Mouse (Mus musculus): ENCODE measurements around the gene Frat2. TPM values are rescaled to one million over a fixed set of nuclear protein-coding genes. Genes with fewer than 3 reads are reported as not detected.

Frat2 gene
- polyA plus RNA-seq, 2 experiments, result 3.4 to 5.2 TPM

GRCm38 (mm10) chr19:41800986-41801741 is 46.8 kb downstream of the Frat2 start:
- peaks cover 21 to 24% of the 10 kb centered on the region in 2 experiments for H3K4me1 ChIP-seq (replicated peaks; ENCODE audit: control insufficient read depth in 2 of 2, insufficient read depth in 2 of 2, low read length in 1 of 2)
- H3K27me3 ChIP-seq (ENCODE audit: control insufficient read depth, insufficient read depth, low read length), result no peaks in the 10 kb centered on the region
- no peaks in the 10 kb centered on the region; the same call in 1 of the 2 replicates for H3K36me3 ChIP-seq (replicated peaks; ENCODE audit: control insufficient read depth, insufficient read depth, low read depth)
- no peak for TF ChIP-seq CTCF (IDR thresholded peaks at IDR 0.05; ENCODE audit: low read depth)
- ATAC-seq (ENCODE audit: insufficient read depth) (peak; percentile 49; the same call in 1 of the 2 replicates), DNase-seq (ENCODE audit: low read depth in 3 of 3, low spot score in 3 of 3) (no peak)
- H3K4me3 ChIP-seq (ENCODE audit: insufficient read depth in 1 of 2, low read depth in 2 of 2, low read length in 2 of 2), result peak overlapping the region; percentile 84
- peak overlapping the region; percentile 82 for H3K27ac ChIP-seq
- H3K4me2 ChIP-seq (ENCODE audit: low read depth), result peak overlapping the region; percentile 90
- H3K9ac ChIP-seq (replicated peaks), result peak overlapping the region; percentile 99
- H3K9me3 ChIP-seq (ENCODE audit: control insufficient read depth, low read length), result peaks cover 5% of the 10 kb centered on the region; the same call in 1 of the 2 replicates
- WGBS (ENCODE audit: insufficient replicate concordance), result 3% methylated on average over 26 of the region's 26 CpGs

GRCm38 (mm10) chr19:41800451-41800850 is 47.5 kb downstream of the Frat2 start:
- H3K4me3 ChIP-seq (ENCODE audit: insufficient read depth in 1 of 2, low read depth in 2 of 2, low read length in 2 of 2), result peak overlapping the region; percentile 84
- no peak for ATAC-seq (ENCODE audit: insufficient read depth)

DNA sequence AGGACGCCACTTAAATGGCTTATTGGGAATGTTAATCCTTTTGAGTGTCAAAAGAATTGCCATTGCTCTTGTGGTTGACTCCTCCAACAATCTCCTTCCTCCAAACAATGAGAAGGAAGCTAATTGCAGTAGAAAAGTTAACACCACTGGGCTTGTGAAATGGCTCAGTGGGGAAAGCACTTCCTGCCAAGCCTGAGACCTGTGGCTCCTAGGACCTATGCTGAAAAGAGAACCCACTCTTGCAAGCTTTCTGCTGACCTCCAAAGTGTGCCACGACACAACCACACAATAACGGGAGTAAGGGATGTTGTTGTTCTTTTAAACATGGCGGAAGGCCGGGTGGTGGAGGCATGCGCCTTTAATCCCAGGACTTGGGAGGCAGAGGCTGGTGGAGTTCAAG is 50.4 kb downstream of the Frat2 start:
- Histone ChIP-seq H3K9me3 (ENCODE audit: control insufficient read depth, low read length) (no peaks in the 10 kb centered on the region), H3K4me1 (replicated peaks; ENCODE audit: control insufficient read depth in 2 of 2, insufficient read depth in 2 of 2, low read length in 1 of 2) (peaks cover 14 to 23% of the 10 kb centered on the region in 2 experiments), H3K4me2 (ENCODE audit: low read depth) (no peak overlapping the region), H3K9ac (replicated peaks) (no peak overlapping the region), H3K36me3 (replicated peaks; ENCODE audit: control insufficient read depth, insufficient read depth, low read depth) (no peaks in the 10 kb centered on the region; the same call in 1 of the 2 replicates), H3K4me3 (ENCODE audit: insufficient read depth in 1 of 2, low read depth in 2 of 2, low read length in 2 of 2) (no peak overlapping the region), H3K27ac (no peak overlapping the region), H3K27me3 (ENCODE audit: control insufficient read depth, insufficient read depth, low read length) (no peaks in the 10 kb centered on the region)
- no peak for DNase-seq (ENCODE audit: low read depth in 3 of 3, low spot score in 3 of 3)
- no peak for TF ChIP-seq CTCF (IDR thresholded peaks at IDR 0.05; ENCODE audit: low read depth)
- TF ChIP-seq EP300 (IDR thresholded peaks at IDR 0.05; ENCODE audit: low read depth), result no peak
- no peak for ATAC-seq (ENCODE audit: insufficient read depth)
- whole genome bisulfite sequencing (ENCODE audit: insufficient replicate concordance), result 69% methylated on average over 6 of the region's 6 CpGs

More at GRCm38 (mm10) chr19:41800451-41800850, 47.5 kb downstream of the Frat2 start:
- Histone ChIP-seq H3K9ac (replicated peaks) (peak overlapping the region; percentile 99), H3K4me1 (replicated peaks; ENCODE audit: control insufficient read depth in 2 of 2, insufficient read depth in 2 of 2, low read length in 1 of 2) (peaks cover 21 to 24% of the 10 kb centered on the region in 2 experiments), H3K27ac (no peak overlapping the region; the same call in 1 of the 2 replicates), H3K9me3 (ENCODE audit: control insufficient read depth, low read length) (no peaks in the 10 kb centered on the region), H3K4me2 (ENCODE audit: low read depth) (peak overlapping the region; percentile 90), H3K27me3 (ENCODE audit: control insufficient read depth, insufficient read depth, low read length) (no peaks in the 10 kb centered on the region), H3K36me3 (replicated peaks; ENCODE audit: control insufficient read depth, insufficient read depth, low read depth) (no peaks in the 10 kb centered on the region; the same call in 1 of the 2 replicates)
- TF ChIP-seq EP300 (IDR thresholded peaks at IDR 0.05; ENCODE audit: low read depth), result no peak
- TF ChIP-seq CTCF (IDR thresholded peaks at IDR 0.05; ENCODE audit: low read depth), result no peak
- WGBS (ENCODE audit: insufficient replicate concordance), result 50% methylated on average over 6 of the region's 6 CpGs
- DNase-seq (ENCODE audit: low read depth in 3 of 3, low spot score in 3 of 3), result no peak

- Histone ChIP-seq H3K27me3 (ENCODE audit: control insufficient read depth, insufficient read depth, low read length) (no peaks in the 10 kb centered on the region), H3K4me1 (replicated peaks; ENCODE audit: control insufficient read depth in 2 of 2, insufficient read depth in 2 of 2, low read length in 1 of 2) (peaks cover 14 to 19% of the 10 kb centered on the region in 2 experiments), H3K9ac (replicated peaks) (no peak overlapping the region), H3K27ac (no peak overlapping the region), H3K4me3 (ENCODE audit: insufficient read depth in 1 of 2, low read depth in 2 of 2, low read length in 2 of 2) (no peak overlapping the region), H3K9me3 (ENCODE audit: control insufficient read depth, low read length) (no peaks in the 10 kb centered on the region), H3K36me3 (replicated peaks; ENCODE audit: control insufficient read depth, insufficient read depth, low read depth) (no peaks in the 10 kb centered on the region; the same call in 1 of the 2 replicates), H3K4me2 (ENCODE audit: low read depth) (no peak overlapping the region)
- TF ChIP-seq EP300 (IDR thresholded peaks at IDR 0.05; ENCODE audit: low read depth), result no peak
- TF ChIP-seq CTCF (IDR thresholded peaks at IDR 0.05; ENCODE audit: low read depth), result no peak
- 56% methylated on average over 12 of the region's 12 CpGs for WGBS (ENCODE audit: insufficient replicate concordance)
- DNase-seq (ENCODE audit: low read depth in 3 of 3, low spot score in 3 of 3) (no peak), ATAC-seq (ENCODE audit: insufficient read depth) (no peak)
These were observed 51.1 kb downstream of the Frat2 start for GRCm38 (mm10) chr19:41796789-41797327.

GRCm38 (mm10) chr19:41796148-41796760 is 51.7 kb downstream of the Frat2 start:
- no peak for ATAC-seq (ENCODE audit: insufficient read depth)
- Histone ChIP-seq H3K9ac (replicated peaks) (0 out of 2 replicates have a peak overlapping the region, but pooled peaks have one; percentile 23), H3K4me3 (ENCODE audit: insufficient read depth in 1 of 2, low read depth in 2 of 2, low read length in 2 of 2) (no peak overlapping the region), H3K27me3 (ENCODE audit: control insufficient read depth, insufficient read depth, low read length) (no peaks in the 10 kb centered on the region), H3K27ac (no peak overlapping the region), H3K36me3 (replicated peaks; ENCODE audit: control insufficient read depth, insufficient read depth, low read depth) (peaks cover 1% of the 10 kb centered on the region), H3K9me3 (ENCODE audit: control insufficient read depth, low read length) (no peaks in the 10 kb centered on the region), H3K4me1 (replicated peaks; ENCODE audit: control insufficient read depth in 2 of 2, insufficient read depth in 2 of 2, low read length in 1 of 2) (peaks cover 14 to 19% of the 10 kb centered on the region in 2 experiments), H3K4me2 (ENCODE audit: low read depth) (no peak overlapping the region)
- no peak for TF ChIP-seq EP300 (IDR thresholded peaks at IDR 0.05; ENCODE audit: low read depth)
- TF ChIP-seq CTCF (IDR thresholded peaks at IDR 0.05; ENCODE audit: low read depth), result no peak
- 70% methylated on average over 3 of the region's 3 CpGs for WGBS (ENCODE audit: insufficient replicate concordance)
- no peak for DNase-seq (ENCODE audit: low read depth in 3 of 3, low spot score in 3 of 3)

Other genes starting within 250 kb of the Frat2 start
- gene Slit1, start 104.5 kb downstream of the Frat2 start, polyA plus RNA-seq (2012; rRNA removed), result 0.10 and 0.14 TPM in 2 replicates
- gene Slit1, start 104.5 kb downstream of the Frat2 start, polyA plus RNA-seq (2014; fragmentation: Nextera tagmentation; extraction: Ambion mirVana), result not detected in 2 replicates
- 16.8 and 21.8 TPM in 2 replicates for gene Arhgap19, start 46.1 kb downstream of the Frat2 start, polyA plus RNA-seq (2012; rRNA removed)
- gene Arhgap19, start 46.1 kb downstream of the Frat2 start, polyA plus RNA-seq (2014; fragmentation: Nextera tagmentation; extraction: Ambion mirVana), result 29.5 and 30.0 TPM in 2 replicates
- 3.0 and 3.4 TPM in 2 replicates for gene Frat1, start 18.2 kb downstream of the Frat2 start, polyA plus RNA-seq (2012; rRNA removed)
- 9.9 and 10.2 TPM in 2 replicates for gene Frat1, start 18.2 kb downstream of the Frat2 start, polyA plus RNA-seq (2014; fragmentation: Nextera tagmentation; extraction: Ambion mirVana)
- gene Rrp12, start 48.0 kb upstream of the Frat2 start, polyA plus RNA-seq (2012; rRNA removed), result 4.8 and 6.0 TPM in 2 replicates
- gene Rrp12, start 48.0 kb upstream of the Frat2 start, polyA plus RNA-seq (2014; fragmentation: Nextera tagmentation; extraction: Ambion mirVana), result 5.0 and 7.4 TPM in 2 replicates
- gene Pgam1, start 63.8 kb upstream of the Frat2 start, polyA plus RNA-seq (2012; rRNA removed), result 100.0 and 123 TPM in 2 replicates
- gene Pgam1, start 63.8 kb upstream of the Frat2 start, polyA plus RNA-seq (2014; fragmentation: Nextera tagmentation; extraction: Ambion mirVana), result 172 and 190 TPM in 2 replicates
- 17.9 and 20.4 TPM in 2 replicates for gene Exosc1, start 85.3 kb upstream of the Frat2 start, polyA plus RNA-seq (2012; rRNA removed)
- 38.8 and 40.1 TPM in 2 replicates for gene Exosc1, start 85.3 kb upstream of the Frat2 start, polyA plus RNA-seq (2014; fragmentation: Nextera tagmentation; extraction: Ambion mirVana)
- 25.6 and 27.0 TPM in 2 replicates for gene Zdhhc16, start 85.3 kb upstream of the Frat2 start, polyA plus RNA-seq (2012; rRNA removed)
- gene Zdhhc16, start 85.3 kb upstream of the Frat2 start, polyA plus RNA-seq (2014; fragmentation: Nextera tagmentation; extraction: Ambion mirVana), result 25.9 and 28.5 TPM in 2 replicates
- 18.2 and 18.5 TPM in 2 replicates for gene Mms19, start 133.0 kb upstream of the Frat2 start, polyA plus RNA-seq (2012; rRNA removed)
- gene Mms19, start 133.0 kb upstream of the Frat2 start, polyA plus RNA-seq (2014; fragmentation: Nextera tagmentation; extraction: Ambion mirVana), result 10.4 and 10.8 TPM in 2 replicates
- gene Ubtd1, start 133.6 kb upstream of the Frat2 start, polyA plus RNA-seq (2012; rRNA removed), result 4.2 and 4.4 TPM in 2 replicates
- 1.9 and 2.0 TPM in 2 replicates for gene Ubtd1, start 133.6 kb upstream of the Frat2 start, polyA plus RNA-seq (2014; fragmentation: Nextera tagmentation; extraction: Ambion mirVana)
- 0.08 TPM in 1 of 2 replicates, not detected in the other for gene Ankrd2, start 187.9 kb upstream of the Frat2 start, polyA plus RNA-seq (2012; rRNA removed)
- gene Ankrd2, start 187.9 kb upstream of the Frat2 start, polyA plus RNA-seq (2014; fragmentation: Nextera tagmentation; extraction: Ambion mirVana), result not detected in 2 replicates
- 22.1 and 25.8 TPM in 2 replicates for gene Hoga1, start 197.5 kb upstream of the Frat2 start, polyA plus RNA-seq (2012; rRNA removed)
- 30.4 and 36.8 TPM in 2 replicates for gene Hoga1, start 197.5 kb upstream of the Frat2 start, polyA plus RNA-seq (2014; fragmentation: Nextera tagmentation; extraction: Ambion mirVana)
- gene 4933411K16Rik, start 204.1 kb upstream of the Frat2 start, polyA plus RNA-seq (2012; rRNA removed), result 0.92 and 1.1 TPM in 2 replicates
- gene 4933411K16Rik, start 204.1 kb upstream of the Frat2 start, polyA plus RNA-seq (2014; fragmentation: Nextera tagmentation; extraction: Ambion mirVana), result not detected in 2 replicates
- gene Morn4, start 238.2 kb upstream of the Frat2 start, polyA plus RNA-seq (2012; rRNA removed), result 1.5 and 1.6 TPM in 2 replicates
- 1.4 TPM in 2 replicates for gene Morn4, start 238.2 kb upstream of the Frat2 start, polyA plus RNA-seq (2014; fragmentation: Nextera tagmentation; extraction: Ambion mirVana)
- gene Pi4k2a, start 242.3 kb upstream of the Frat2 start, polyA plus RNA-seq (2012; rRNA removed), result 8.1 and 8.6 TPM in 2 replicates
- 9.1 and 11.6 TPM in 2 replicates for gene Pi4k2a, start 242.3 kb upstream of the Frat2 start, polyA plus RNA-seq (2014; fragmentation: Nextera tagmentation; extraction: Ambion mirVana)